Mouse (Mus musculus) forebrain, postnatal 0 days (tissue): Measurements from ENCODE around the gene Gabbr2. TPM values are rescaled to one million over a fixed set of nuclear protein-coding genes. Genes with fewer than 3 reads are reported as not detected.
A peak's percentile ranks its signal among the peaks of the same experiment; 100 is the strongest.

Experiments
- ATAC-seq: fragments of 200-750 bp; cut with Nextera tagmentation; 2 replicates; pipeline ENCODE4 v1.8.0; 2017; ENCODE audit warnings: mild to moderate bottlenecking, moderate library complexity
- DNase-seq: peaks from one replicate; pipeline ENCODE4 v3.0.0-alpha.2; 2015
- H3K27ac ChIP-seq: fragments of 300-500 bp; sonication (generic); 2 replicates; pipeline ENCODE4 v1.5.1; 2014; ENCODE audit warnings: low read depth, mild to moderate bottlenecking, antibody characterized with exemption, low read length, moderate library complexity, mixed read lengths
- H3K27me3 ChIP-seq: fragments of 300-500 bp; sonication (generic); 2 replicates; pipeline ENCODE4 v1.6.1; 2014; ENCODE audit warnings: mild to moderate bottlenecking, low read length, mixed read lengths; ENCODE audit not compliant: insufficient read depth
- H3K36me3 ChIP-seq: fragments of 300-500 bp; sonication (generic); 2 replicates; pipeline ENCODE4 v1.6.1; 2014; ENCODE audit warnings: mild to moderate bottlenecking, moderate library complexity; ENCODE audit not compliant: insufficient read depth
- H3K4me1 ChIP-seq: fragments of 300-500 bp; sonication (generic); 2 replicates; pipeline ENCODE4 v1.6.1; 2014; ENCODE audit warnings: antibody characterized with exemption; ENCODE audit not compliant: insufficient read depth
- H3K4me2 ChIP-seq: fragments of 300-500 bp; sonication (generic); 2 replicates; pipeline ENCODE4 v1.6.1; 2014; ENCODE audit warnings: low read depth, mild to moderate bottlenecking, moderate library complexity
- H3K4me3 ChIP-seq: fragments of 300-500 bp; sonication (generic); 2 replicates; pipeline ENCODE4 v1.5.1; 2014; ENCODE audit warnings: low read depth, low read length, mixed read lengths
- H3K9ac ChIP-seq: fragments of 300-500 bp; sonication (generic); 2 replicates; pipeline ENCODE4 v1.6.1; 2014; ENCODE audit warnings: mild to moderate bottlenecking
- H3K9me3 ChIP-seq: fragments of 300-500 bp; sonication (generic); 2 replicates; pipeline ENCODE4 v1.6.1; 2016; ENCODE audit warnings: low read length
- CTCF ChIP-seq: sonication (generic); IDR thresholded peaks from 2 replicates; pipeline ENCODE4 v1.5.1; 2016; ENCODE audit warnings: antibody characterized with exemption, control low read depth, low read depth
- WGBS: fragments of 180-500 bp; shearing (Covaris S2); extraction: QIAGEN DNeasy Blood & Tissue Kit; methylation state at CpG from one replicate; pipeline ENCODE4 v1.1.7; 2014; 5-methylcytosine and 5-hydroxymethylcytosine counted together
- polyA plus RNA-seq: library from polyadenylated mRNA; unstranded; fragments of >200 nt; fragmentation: Nextera tagmentation; extraction: Ambion mirVana; gene quantifications from 2 replicates; pipeline ENCODE4 v1.2.1, GENCODE M21; 2015
- total RNA-seq: library from RNA; depleted of rRNA; stranded (reverse); fragments of >200 nt; gene quantifications from 2 replicates; pipeline ENCODE4 v1.2.3, GENCODE M21; 2014

The Gabbr2 gene
- total and polyA plus RNA-seq, 2 experiments from 2014 or later, result 14.7 to 65.3 TPM

GRCm38 (mm10) chr4:46668620-46669019 is 323.1 kb downstream of the Gabbr2 start:
- H3K4me1 ChIP-seq, result no peaks in the 10 kb centered on the region
- ATAC-seq (no peak), DNase-seq (no peak)
- no peak overlapping the region for H3K4me3 ChIP-seq
- WGBS, result 74% methylated on average over 11 of the region's 11 CpGs
- H3K9me3 ChIP-seq, result no peaks in the 10 kb centered on the region
- H3K9ac ChIP-seq, result no peak overlapping the region
- peaks cover 41% of the 10 kb centered on the region for H3K36me3 ChIP-seq
- TF ChIP-seq CTCF, result no peak
- H3K27ac ChIP-seq, result no peak overlapping the region
- no peak overlapping the region for H3K4me2 ChIP-seq
- H3K27me3 ChIP-seq, result no peaks in the 10 kb centered on the region

- DNase-seq, result no peak
- peaks cover 36% of the 10 kb centered on the region for H3K36me3 ChIP-seq
Measured at GRCm38 (mm10) chr4:46666420-46666819, 325.3 kb downstream of the Gabbr2 start.

GRCm38 (mm10) chr4:46665371-46665774 is 326.3 kb downstream of the Gabbr2 start:
- Histone ChIP-seq H3K4me3 (no peak overlapping the region), H3K4me1 (no peaks in the 10 kb centered on the region), H3K9ac (no peak overlapping the region), H3K27ac (no peak overlapping the region), H3K9me3 (no peaks in the 10 kb centered on the region), H3K36me3 (peaks cover 29% of the 10 kb centered on the region), H3K4me2 (no peak overlapping the region), H3K27me3 (no peaks in the 10 kb centered on the region)
- peak; percentile 37 for DNase-seq
- TF ChIP-seq CTCF, result peak; percentile 64
- no peak for ATAC-seq
- WGBS, result 8% methylated on average over 8 of the region's 8 CpGs

More at GRCm38 (mm10) chr4:46666420-46666819, 325.3 kb downstream of the Gabbr2 start:
- no peak for TF ChIP-seq CTCF
- no peaks in the 10 kb centered on the region for H3K9me3 ChIP-seq
- no peak overlapping the region for H3K4me2 ChIP-seq
- H3K4me3 ChIP-seq, result no peak overlapping the region
- no peak overlapping the region for H3K9ac ChIP-seq
- H3K4me1 ChIP-seq, result no peaks in the 10 kb centered on the region
- ATAC-seq, result no peak
- H3K27ac ChIP-seq, result no peak overlapping the region
- WGBS, result 67% methylated on average over 5 of the region's 5 CpGs
- no peaks in the 10 kb centered on the region for H3K27me3 ChIP-seq

GRCm38 (mm10) chr4:46664123-46665009 is 327.3 kb downstream of the Gabbr2 start:
- DNase-seq (no peak), ATAC-seq (peak; percentile 71)
- Histone ChIP-seq H3K4me2 (peak overlapping the region; percentile 24; the same call in 1 of the 2 replicates), H3K36me3 (peaks cover 29% of the 10 kb centered on the region), H3K27ac (no peak overlapping the region), H3K9me3 (no peaks in the 10 kb centered on the region), H3K9ac (peak overlapping the region; percentile 37), H3K4me3 (no peak overlapping the region), H3K4me1 (no peaks in the 10 kb centered on the region), H3K27me3 (no peaks in the 10 kb centered on the region)
- WGBS, result 10% methylated on average over 33 of the region's 34 CpGs
- TF ChIP-seq CTCF, result no peak

GRCm38 (mm10) chr4:46661433-46661832 is 330.2 kb downstream of the Gabbr2 start:
- no peaks in the 10 kb centered on the region for H3K27me3 ChIP-seq
- H3K27ac ChIP-seq, result no peak overlapping the region
- ATAC-seq (no peak), DNase-seq (no peak)
- no peaks in the 10 kb centered on the region for H3K9me3 ChIP-seq
- no peaks in the 10 kb centered on the region for H3K4me1 ChIP-seq
- H3K4me3 ChIP-seq, result no peak overlapping the region
- 74% methylated on average over 9 of the region's 9 CpGs for WGBS
- no peak overlapping the region for H3K4me2 ChIP-seq
- peaks cover 17% of the 10 kb centered on the region; the same call in 1 of the 2 replicates for H3K36me3 ChIP-seq
- no peak overlapping the region for H3K9ac ChIP-seq
- no peak for TF ChIP-seq CTCF

GRCm38 (mm10) chr4:46658946-46659345 is 332.7 kb downstream of the Gabbr2 start:
- Histone ChIP-seq H3K4me1 (no peaks in the 10 kb centered on the region), H3K27me3 (peaks cover 3% of the 10 kb centered on the region; the same call in 1 of the 2 replicates)
- WGBS, result 75% methylated on average over 5 of the region's 5 CpGs

GRCm38 (mm10) chr4:46657116-46657515 is 334.6 kb downstream of the Gabbr2 start:
- ATAC-seq (peak; percentile 55), DNase-seq (peak; percentile 87)
- H3K4me1 ChIP-seq, result no peaks in the 10 kb centered on the region
- no peaks in the 10 kb centered on the region for H3K9me3 ChIP-seq
- no peaks in the 10 kb centered on the region for H3K36me3 ChIP-seq
- no peak overlapping the region for H3K4me3 ChIP-seq
- 9% methylated on average over 5 of the region's 5 CpGs for WGBS
- peak; percentile 87 for TF ChIP-seq CTCF
- H3K9ac ChIP-seq, result no peak overlapping the region
- peaks cover 3% of the 10 kb centered on the region for H3K27me3 ChIP-seq
- H3K4me2 ChIP-seq, result no peak overlapping the region
- H3K27ac ChIP-seq, result no peak overlapping the region

More at GRCm38 (mm10) chr4:46658946-46659345, 332.7 kb downstream of the Gabbr2 start:
- Histone ChIP-seq H3K36me3 (peaks cover 11% of the 10 kb centered on the region; the same call in 1 of the 2 replicates), H3K4me3 (no peak overlapping the region), H3K27ac (no peak overlapping the region), H3K9me3 (no peaks in the 10 kb centered on the region), H3K9ac (no peak overlapping the region), H3K4me2 (no peak overlapping the region)
- TF ChIP-seq CTCF, result no peak
- ATAC-seq, result no peak
- no peak for DNase-seq
